Mouse (Mus musculus) R1 (cell line): ENCODE data around the gene Gm5741.

ENCODE experiments used
- DNase-seq: peaks from one replicate; pipeline ENCODE4 v3.0.0-alpha.2; 2018; ENCODE audit warnings: low read depth, low spot score

Gm5741 gene

GRCm38 (mm10) chr8:85027922-85028321 lies 39.9 kb downstream of the Gm5741 start:
- DNase-seq: no peak

- no peak for DNase-seq
Measured at GRCm38 (mm10) chr8:85027516-85027855, 40.3 kb downstream of the Gm5741 start.

GRCm38 (mm10) chr8:85026670-85027515 lies 40.9 kb downstream of the Gm5741 start, which contains the start of gene Trir:
Trir (plus strand) TSS chr8:85026823.
- peak; percentile 98 for DNase-seq

GRCm38 (mm10) chr8:85025098-85025932 lies 42.5 kb downstream of the Gm5741 start, which contains the start of gene Asna1:
Asna1 (minus strand) TSS chr8:85025281.
- peak; percentile 99 for DNase-seq

DNA sequence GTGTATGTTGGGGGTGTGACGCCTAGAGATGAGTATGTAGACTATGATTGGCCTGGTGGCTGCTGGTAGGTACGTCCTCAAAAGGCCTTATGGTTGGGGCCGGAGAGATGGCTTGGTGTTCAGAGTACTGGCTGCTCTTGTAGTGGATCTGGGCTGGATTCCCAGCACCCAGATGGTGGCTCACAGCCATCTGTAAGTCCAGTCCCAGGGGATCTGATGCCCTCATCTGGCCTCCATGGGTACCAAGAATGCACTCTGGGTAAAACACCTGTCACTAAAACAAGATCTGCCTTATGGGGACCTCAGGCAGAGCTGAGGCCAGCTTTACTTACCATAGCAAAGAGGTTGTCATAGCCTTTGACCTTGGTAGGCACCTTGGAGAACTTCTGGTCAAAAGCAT lies 43.9 kb downstream of the Gm5741 start:
- DNase-seq: no peak

- DNase-seq: peak; percentile 77
Measured at GRCm38 (mm10) chr8:85021514-85022055, 46.2 kb downstream of the Gm5741 start.
